ENCODE assay signal across 24 mouse cellular contexts in the genomic region with DNA sequence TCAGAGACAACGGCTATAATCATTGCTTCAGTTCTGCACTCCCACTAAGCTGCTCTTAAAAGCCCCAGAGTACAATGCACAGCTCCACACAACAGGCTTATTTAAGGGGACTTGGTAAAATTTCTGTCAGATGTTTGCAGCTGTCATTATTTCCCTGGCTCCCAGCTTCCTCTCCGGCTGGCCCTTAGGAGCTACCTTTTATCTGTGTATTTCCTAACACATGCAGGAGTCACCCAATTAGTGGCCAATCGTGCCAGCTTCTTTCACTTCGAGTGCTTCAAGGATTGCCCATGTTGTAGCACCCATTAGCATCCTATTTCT. TPM values are rescaled to one million over a fixed set of nuclear protein-coding genes. Genes with fewer than 3 reads are reported as not detected.
A peak's percentile ranks its signal among the peaks of the same experiment; 100 is the strongest.
DNase-seq lines count a peak whose midpoint lies in the region; ATAC-seq and TF ChIP-seq lines count a peak whose summit lies in the region.
"Had no signal": no experiment of that assay in that cellular context is flagged by ENCODE, and none has a peak within 500 bp of the region (broad histone marks: within the 10 kb centered on the region; RNA-seq: fewer than 3 reads in every experiment).

No protein-coding gene starts in this region.

- peak; percentile 27; the same call in 1 of the 2 replicates for TF ChIP-seq CTCF in bone marrow macrophage, adult 2 months (IDR thresholded peaks at IDR 0.05; ENCODE audit: low read depth, low read length)
- no peak for TF ChIP-seq CTCF in brain, embryonic 14.5 days (IDR thresholded peaks at IDR 0.05; ENCODE audit: borderline replicate concordance, extremely low read depth, insufficient read depth, insufficient read length)
- TF ChIP-seq CTCF in gastrocnemius, adult 2 months (IDR thresholded peaks at IDR 0.05), result no peak

- no peak overlapping the region for H3K4me2 ChIP-seq in heart, embryonic 12.5 days
- no peak overlapping the region for H3K4me2 ChIP-seq in lung, embryonic 16.5 days (ENCODE audit: low read depth, low read length)
- H3K4me2 ChIP-seq: embryonic facial prominence, embryonic 12.5 days; forebrain, embryonic 12.5 days; heart, embryonic 13.5 days; hindbrain, embryonic 14.5 days had no signal

- no peak overlapping the region for H3K27ac ChIP-seq in heart, embryonic 12.5 days (ENCODE audit: poor library complexity, severe bottlenecking)
- no peak overlapping the region for H3K27ac ChIP-seq in lung, embryonic 16.5 days (ENCODE audit: low read length)
- H3K27ac ChIP-seq in bone marrow macrophage, adult 2 months (ENCODE audit: insufficient read depth, low read depth, low read length), result no peak overlapping the region
- H3K27ac ChIP-seq in gastrocnemius, adult 2 months, result no peak overlapping the region
- H3K27ac ChIP-seq: embryonic facial prominence, embryonic 12.5 days; forebrain, embryonic 12.5 days; heart, embryonic 13.5 days; hindbrain, embryonic 14.5 days had no signal

- 0 out of 2 replicates have a peak, but pooled peaks cover 4% of the 10 kb centered on the region for H3K4me1 ChIP-seq in heart, embryonic 12.5 days (replicated peaks)
- no peaks in the 10 kb centered on the region for H3K4me1 ChIP-seq in lung, embryonic 16.5 days (replicated peaks; ENCODE audit: control insufficient read depth, insufficient read depth, low read length)
- no peaks in the 10 kb centered on the region for H3K4me1 ChIP-seq in bone marrow macrophage, adult 2 months (ENCODE audit: control insufficient read depth, insufficient read depth, low read length)
- H3K4me1 ChIP-seq: forebrain, embryonic 12.5 days; heart, embryonic 13.5 days had no signal

- TF ChIP-seq POLR2A in bone marrow macrophage, adult 2 months (IDR thresholded peaks at IDR 0.05; ENCODE audit: borderline replicate concordance, low read depth, low read length), result no peak
- TF ChIP-seq POLR2A in brain, embryonic 14.5 days (IDR thresholded peaks at IDR 0.05; ENCODE audit: borderline replicate concordance, extremely low read depth, insufficient read depth, insufficient read length, poor library complexity, severe bottlenecking), result no peak

- DNase-seq in heart, postnatal 10 days, result peak; percentile 22 to 29
- DNase-seq in lung, postnatal 14 days, result no peak
- DNase-seq in brain, embryonic 14.5 days (ENCODE audit: low read depth), result peak; percentile 14
- DNase-seq in gastrocnemius, postnatal 4 days (ENCODE audit: low spot score in 2 of 2), result no peak
- DNase-seq in gastrocnemius, adult 2 months, result no peak
- DNase-seq: adrenal gland, adult 2 months; adrenal gland, postnatal 25 days; cerebellum, adult 11 months; cerebellum, adult 8-10 months; cerebellum, postnatal 14 days; gastrocnemius, postnatal 14 days had no signal

- H3K9ac ChIP-seq in heart, embryonic 12.5 days, result no peak overlapping the region
- H3K9ac ChIP-seq in lung, embryonic 16.5 days (ENCODE audit: low read length), result no peak overlapping the region
- H3K9ac ChIP-seq: embryonic facial prominence, embryonic 12.5 days; forebrain, embryonic 12.5 days; heart, embryonic 13.5 days; hindbrain, embryonic 14.5 days had no signal

- H3K9me3 ChIP-seq in heart, embryonic 12.5 days (replicated peaks), result no peaks in the 10 kb centered on the region
- no peaks in the 10 kb centered on the region for H3K9me3 ChIP-seq in lung, embryonic 16.5 days (ENCODE audit: control insufficient read depth, low read length)
- H3K9me3 ChIP-seq: embryonic facial prominence, embryonic 12.5 days; forebrain, embryonic 12.5 days; heart, embryonic 13.5 days had no signal

- intact Hi-C loops in heart, postnatal 10 days (cut with DNase I), result loop anchor here (5.0 kb wide), 1 partner anchor 164 kb away; no protein-coding TSS in a partner anchor
- intact Hi-C loops in gastrocnemius, adult 2 months (cut with DNase I), result no loop called here

- WGBS in heart, embryonic 12.5 days, result 60% methylated on average over 4 of the region's 4 CpGs
- 40% methylated on average over 4 of the region's 4 CpGs for WGBS in lung, embryonic 16.5 days

- no peak overlapping the region for H3K4me3 ChIP-seq in heart, embryonic 12.5 days
- H3K4me3 ChIP-seq in lung, embryonic 16.5 days (ENCODE audit: low read length), result no peak overlapping the region
- H3K4me3 ChIP-seq in bone marrow macrophage, adult 2 months (ENCODE audit: insufficient read depth, low read length), result no peak overlapping the region
- no peak overlapping the region for H3K4me3 ChIP-seq in gastrocnemius, adult 2 months
- H3K4me3 ChIP-seq: embryonic facial prominence, embryonic 12.5 days; forebrain, embryonic 12.5 days; heart, embryonic 13.5 days had no signal

- no peaks in the 10 kb centered on the region for H3K36me3 ChIP-seq in heart, embryonic 12.5 days
- no peaks in the 10 kb centered on the region for H3K36me3 ChIP-seq in lung, embryonic 16.5 days (ENCODE audit: control insufficient read depth, insufficient read depth, low read length)
- H3K36me3 ChIP-seq: embryonic facial prominence, embryonic 12.5 days; forebrain, embryonic 12.5 days; heart, embryonic 13.5 days had no signal

- no peak for ATAC-seq in heart, embryonic 12.5 days (ENCODE audit: insufficient number of reproducible peaks, low FRiP score)
- ATAC-seq in lung, embryonic 16.5 days (ENCODE audit: low read depth), result peak; percentile 52; the same call in 1 of the 2 replicates
- ATAC-seq: forebrain, embryonic 16.5 days had no signal

- H3K27me3 ChIP-seq in heart, embryonic 12.5 days (replicated peaks), result peaks cover 52% of the 10 kb centered on the region
- no peaks in the 10 kb centered on the region for H3K27me3 ChIP-seq in lung, embryonic 16.5 days (ENCODE audit: control insufficient read depth, insufficient read depth, low read depth, low read length)
- H3K27me3 ChIP-seq: embryonic facial prominence, embryonic 12.5 days; forebrain, embryonic 12.5 days had no signal

RNA-seq across cellular contexts. Expression of a gene that starts 5.9 kb away (rescaled TPM):
- total RNA-seq in heart, postnatal 10 days (2021), result not detected
- polyA plus RNA-seq in heart, embryonic 12.5 days (2016; fragmentation: Nextera tagmentation; extraction: Ambion mirVana), result not detected in 2 replicates
- not detected in 2 replicates for polyA plus RNA-seq in lung, embryonic 16.5 days (2015; fragmentation: Nextera tagmentation; extraction: Ambion mirVana)
- polyA plus RNA-seq in bone marrow macrophage, adult 2 months (2012; ENCODE audit: insufficient read depth, insufficient read length, missing spikeins), result not detected in 2 replicates
- polyA plus RNA-seq in brain, embryonic 14.5 days (2012; rRNA removed), result not detected in 2 replicates
- total RNA-seq in gastrocnemius, postnatal 4 days (2021), result not detected
- total RNA-seq in gastrocnemius, adult 2 months (2021), result not detected
- total RNA-seq: adrenal gland, adult 2 months; adrenal gland, postnatal 25 days; common myeloid progenitor, adult 5-6 weeks; ES-E14; hematopoietic stem cell, adult 5-6 weeks had no signal
- polyA plus RNA-seq: adrenal gland, adult 2 months; forebrain, embryonic 12.5 days; forebrain, embryonic 16.5 days; frontal cortex, adult 2 months; heart, embryonic 13.5 days; heart, postnatal 0 days; hindbrain, embryonic 14.5 days had no signal

RNA-seq across cellular contexts. Expression of a gene that starts 11.9 kb away (rescaled TPM):
- total RNA-seq in heart, postnatal 10 days (2021), result not detected
- not detected in 2 replicates for polyA plus RNA-seq in heart, embryonic 12.5 days (2016; fragmentation: Nextera tagmentation; extraction: Ambion mirVana)
- polyA plus RNA-seq in lung, embryonic 16.5 days (2015; fragmentation: Nextera tagmentation; extraction: Ambion mirVana), result not detected in 2 replicates
- polyA plus RNA-seq in bone marrow macrophage, adult 2 months (2012; ENCODE audit: insufficient read depth, insufficient read length, missing spikeins), result not detected in 2 replicates
- not detected in 2 replicates for polyA plus RNA-seq in brain, embryonic 14.5 days (2012; rRNA removed)
- total RNA-seq in gastrocnemius, postnatal 4 days (2021), result not detected
- not detected for total RNA-seq in gastrocnemius, adult 2 months (2021)
- total RNA-seq: adrenal gland, adult 2 months; adrenal gland, postnatal 25 days; common myeloid progenitor, adult 5-6 weeks; ES-E14; gastrocnemius, postnatal 14 days; hematopoietic stem cell, adult 5-6 weeks had no signal
- polyA plus RNA-seq: adrenal gland, adult 2 months; embryonic facial prominence, embryonic 12.5 days; forebrain, embryonic 12.5 days; forebrain, embryonic 16.5 days; frontal cortex, adult 2 months; heart, embryonic 13.5 days; heart, postnatal 0 days; hindbrain, embryonic 14.5 days had no signal

RNA-seq across cellular contexts. Expression of a gene that starts 21.5 kb away (rescaled TPM):
- total RNA-seq in heart, postnatal 10 days (2021), result not detected
- polyA plus RNA-seq in heart, embryonic 12.5 days (2016; fragmentation: Nextera tagmentation; extraction: Ambion mirVana), result not detected in 2 replicates
- polyA plus RNA-seq in lung, embryonic 16.5 days (2015; fragmentation: Nextera tagmentation; extraction: Ambion mirVana), result not detected in 2 replicates
- not detected in 2 replicates for polyA plus RNA-seq in bone marrow macrophage, adult 2 months (2012; ENCODE audit: insufficient read depth, insufficient read length, missing spikeins)
- not detected in 2 replicates for polyA plus RNA-seq in brain, embryonic 14.5 days (2012; rRNA removed)
- total RNA-seq in gastrocnemius, postnatal 4 days (2021), result under 1 TPM in 1 of 2 experiments, not detected in 1; 0.36 TPM
- not detected for total RNA-seq in gastrocnemius, adult 2 months (2021)
- total RNA-seq: adrenal gland, adult 2 months; adrenal gland, postnatal 25 days; common myeloid progenitor, adult 5-6 weeks; ES-E14; gastrocnemius, postnatal 14 days; hematopoietic stem cell, adult 5-6 weeks had no signal
- polyA plus RNA-seq: adrenal gland, adult 2 months; embryonic facial prominence, embryonic 12.5 days; forebrain, embryonic 12.5 days; forebrain, embryonic 16.5 days; frontal cortex, adult 2 months; heart, embryonic 13.5 days; heart, postnatal 0 days; hindbrain, embryonic 14.5 days had no signal

RNA-seq across cellular contexts. Expression of a gene that starts 24.2 kb away (rescaled TPM):
- total RNA-seq in heart, postnatal 10 days (2021), result not detected
- polyA plus RNA-seq in heart, embryonic 12.5 days (2016; fragmentation: Nextera tagmentation; extraction: Ambion mirVana), result 0.06 and 0.28 TPM in 2 replicates
- not detected in 2 replicates for polyA plus RNA-seq in lung, embryonic 16.5 days (2015; fragmentation: Nextera tagmentation; extraction: Ambion mirVana)
- not detected in 2 replicates for polyA plus RNA-seq in bone marrow macrophage, adult 2 months (2012; ENCODE audit: insufficient read depth, insufficient read length, missing spikeins)
- 0.10 and 0.11 TPM in 2 replicates for polyA plus RNA-seq in brain, embryonic 14.5 days (2012; rRNA removed)
- not detected for total RNA-seq in gastrocnemius, postnatal 4 days (2021)
- not detected for total RNA-seq in gastrocnemius, adult 2 months (2021)
- total RNA-seq: adrenal gland, adult 2 months; adrenal gland, postnatal 25 days; common myeloid progenitor, adult 5-6 weeks; gastrocnemius, postnatal 14 days; hematopoietic stem cell, adult 5-6 weeks had no signal
- polyA plus RNA-seq: adrenal gland, adult 2 months; heart, embryonic 13.5 days had no signal

RNA-seq across cellular contexts. Expression of a gene that starts 35.2 kb away (rescaled TPM):
- total RNA-seq in heart, postnatal 10 days (2021), result not detected
- not detected in 2 replicates for polyA plus RNA-seq in heart, embryonic 12.5 days (2016; fragmentation: Nextera tagmentation; extraction: Ambion mirVana)
- polyA plus RNA-seq in lung, embryonic 16.5 days (2015; fragmentation: Nextera tagmentation; extraction: Ambion mirVana), result 0.28 and 0.29 TPM in 2 replicates
- polyA plus RNA-seq in bone marrow macrophage, adult 2 months (2012; ENCODE audit: insufficient read depth, insufficient read length, missing spikeins), result not detected in 2 replicates
- polyA plus RNA-seq in brain, embryonic 14.5 days (2012; rRNA removed), result 0.06 and 0.07 TPM in 2 replicates
- under 1 TPM in 1 of 2 experiments, not detected in 1; 0.08 TPM for total RNA-seq in gastrocnemius, postnatal 4 days (2021)
- total RNA-seq in gastrocnemius, adult 2 months (2021), result not detected
- total RNA-seq: adrenal gland, adult 2 months; adrenal gland, postnatal 25 days; common myeloid progenitor, adult 5-6 weeks; gastrocnemius, postnatal 14 days; hematopoietic stem cell, adult 5-6 weeks had no signal
- polyA plus RNA-seq: adrenal gland, adult 2 months; frontal cortex, adult 2 months; heart, embryonic 13.5 days; heart, postnatal 0 days had no signal

Comparison
In these comparisons a context has a peak if more than half of its experiments do, and no peak if none do; other contexts are left out.
1. DNase-seq: peak in heart, postnatal 10 days (2 of 2) and brain, embryonic 14.5 days (single experiment); none in lung, postnatal 14 days (single experiment), gastrocnemius, postnatal 4 days (0 of 2) and gastrocnemius, adult 2 months (single experiment).